Mouse (Mus musculus): ENCODE data around the gene Rpp38.

The Rpp38 gene

GRCm38 (mm10) chr2:3332484-3333242, at the start of gene Rpp38:
Gene Rpp38 (minus strand): TSS chr2:3332643.
- peak; percentile 99 for DNase-seq

GRCm38 (mm10) chr2:3365127-3365526, 32.7 kb upstream of the Rpp38 start:
- no peak for DNase-seq

- no peak for DNase-seq
These were observed 28.6 kb upstream of the Rpp38 start for GRCm38 (mm10) chr2:3361067-3361466.

- no peak for DNase-seq
These were observed 25.4 kb upstream of the Rpp38 start for GRCm38 (mm10) chr2:3357887-3358286.

- no peak for DNase-seq
These were observed 23.9 kb upstream of the Rpp38 start for GRCm38 (mm10) chr2:3356311-3356710.

GRCm38 (mm10) chr2:3355793-3356192, 23.4 kb upstream of the Rpp38 start:
- no peak for DNase-seq

GRCm38 (mm10) chr2:3353160-3353559, 20.7 kb upstream of the Rpp38 start:
- DNase-seq = no peak

- peak; percentile 26 for DNase-seq
These were observed 16.5 kb upstream of the Rpp38 start for GRCm38 (mm10) chr2:3348919-3349318.

GRCm38 (mm10) chr2:3348422-3348821, 16.0 kb upstream of the Rpp38 start:
- no peak for DNase-seq

GRCm38 (mm10) chr2:3335611-3336301, 3.3 kb upstream of the Rpp38 start, which contains the start of gene Acbd7:
Gene Acbd7 (plus strand): TSS chr2:3336168.
- peak; percentile 80 for DNase-seq

- no peak for DNase-seq
These were observed 1.3 kb upstream of the Rpp38 start for GRCm38 (mm10) chr2:3333761-3334160.

- no peak for DNase-seq
These were observed 387 bp downstream of the Rpp38 start for GRCm38 (mm10) chr2:3332056-3332455.

- no peak for DNase-seq
These were observed 1.3 kb downstream of the Rpp38 start for GRCm38 (mm10) chr2:3331071-3331703.

- DNase-seq = no peak
These were observed 5.1 kb downstream of the Rpp38 start for GRCm38 (mm10) chr2:3327351-3327750.

GRCm38 (mm10) chr2:3326547-3326946, 5.9 kb downstream of the Rpp38 start:
- no peak for DNase-seq

GRCm38 (mm10) chr2:3324381-3325130, 7.9 kb downstream of the Rpp38 start:
- DNase-seq = no peak

GRCm38 (mm10) chr2:3323132-3323531, 9.3 kb downstream of the Rpp38 start:
- no peak for DNase-seq

- DNase-seq = peak; percentile 49
These were observed 26.9 kb downstream of the Rpp38 start for GRCm38 (mm10) chr2:3305426-3306025.

- no peak for DNase-seq
These were observed 36.6 kb downstream of the Rpp38 start for GRCm38 (mm10) chr2:3295826-3296225.

- no peak for DNase-seq
These were observed 40.3 kb downstream of the Rpp38 start for GRCm38 (mm10) chr2:3292170-3292569.

GRCm38 (mm10) chr2:3289581-3289980, 42.9 kb downstream of the Rpp38 start:
- no peak for DNase-seq

GRCm38 (mm10) chr2:3286243-3286642, 46.2 kb downstream of the Rpp38 start:
- DNase-seq = no peak

GRCm38 (mm10) chr2:3285709-3286108, 46.7 kb downstream of the Rpp38 start:
- DNase-seq = no peak

Measured in right cerebral cortex, adult 18-20 months (tissue).